Mouse (Mus musculus) layer of hippocampus, postnatal 10 days (tissue): ENCODE results near the gene Tnik. TPM values are rescaled to one million over a fixed set of nuclear protein-coding genes. Genes with fewer than 3 reads are reported as not detected.

Source experiments
- DNase-seq, 2 experiments: peaks; one replicate each; pipeline ENCODE4 v3.0.0; 2021; ENCODE audit warnings: low spot score in 2 of 2
- total RNA-seq, 2 experiments: library from RNA; stranded (reverse); gene quantifications; 2 replicates each; pipeline ENCODE4 v1.2.3; 2021

Gene Tnik
- total RNA-seq, 2 experiments from 2014 or later, result 209 to 232 TPM

DNA sequence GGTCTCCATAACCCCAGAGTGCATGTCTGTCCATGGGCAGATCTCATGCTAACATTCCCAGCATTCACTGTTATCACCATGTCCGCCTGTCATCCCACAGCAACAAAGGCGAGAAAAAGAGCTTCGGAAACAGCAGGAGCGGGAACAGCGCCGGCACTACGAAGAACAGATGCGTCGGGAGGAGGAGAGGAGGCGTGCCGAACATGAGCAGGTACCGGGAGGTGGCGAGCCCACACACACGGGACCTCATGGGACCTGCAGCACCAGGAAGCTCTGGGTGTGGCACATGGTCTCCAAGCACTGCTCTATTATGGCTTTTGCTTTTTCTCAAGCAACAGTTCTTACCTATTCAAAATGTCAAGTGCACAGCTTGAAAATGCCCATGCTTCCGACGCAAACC is 330.9 kb downstream of the Tnik start:
- DNase-seq, result no peak

DNA sequence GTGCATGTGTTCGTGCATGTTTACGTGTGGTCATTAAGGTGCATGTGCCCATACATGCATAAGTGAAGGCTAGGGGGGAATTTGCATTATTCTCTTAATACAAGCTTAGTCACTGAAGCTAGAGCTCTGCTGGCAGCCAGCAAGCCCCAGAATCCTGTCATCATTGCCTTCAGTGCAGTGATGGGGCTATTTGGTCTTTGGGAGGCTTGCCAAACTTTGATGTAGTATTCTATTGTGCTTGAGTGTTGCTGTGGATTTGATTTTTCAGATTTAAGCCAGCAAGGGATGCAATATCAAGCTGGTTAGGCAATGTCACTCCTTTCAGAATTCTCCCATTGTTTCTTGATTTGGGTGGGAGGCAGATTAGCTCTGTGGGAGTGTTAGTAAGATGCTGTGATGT is 336.5 kb downstream of the Tnik start:
- DNase-seq, result no peak

DNA sequence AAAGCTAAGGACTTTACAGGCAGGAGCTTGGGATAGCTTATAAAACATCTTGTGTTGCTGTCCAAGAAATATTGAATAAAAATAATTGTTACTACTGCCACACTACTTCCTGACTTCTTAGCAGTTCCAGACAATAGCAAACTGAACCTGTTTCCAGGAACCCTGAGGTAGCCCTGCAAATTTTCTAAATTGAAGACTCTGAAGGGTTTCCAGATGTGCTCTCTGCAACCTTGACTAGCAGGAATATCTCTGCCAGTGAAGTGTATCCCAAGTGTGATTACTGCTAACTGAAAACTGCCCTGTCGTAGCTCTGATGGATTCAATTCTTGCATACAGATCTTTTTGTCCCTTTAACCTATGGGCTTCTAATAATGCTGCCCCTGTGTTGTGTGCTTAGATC is 343.7 kb downstream of the Tnik start:
- DNase-seq, result no peak

DNA sequence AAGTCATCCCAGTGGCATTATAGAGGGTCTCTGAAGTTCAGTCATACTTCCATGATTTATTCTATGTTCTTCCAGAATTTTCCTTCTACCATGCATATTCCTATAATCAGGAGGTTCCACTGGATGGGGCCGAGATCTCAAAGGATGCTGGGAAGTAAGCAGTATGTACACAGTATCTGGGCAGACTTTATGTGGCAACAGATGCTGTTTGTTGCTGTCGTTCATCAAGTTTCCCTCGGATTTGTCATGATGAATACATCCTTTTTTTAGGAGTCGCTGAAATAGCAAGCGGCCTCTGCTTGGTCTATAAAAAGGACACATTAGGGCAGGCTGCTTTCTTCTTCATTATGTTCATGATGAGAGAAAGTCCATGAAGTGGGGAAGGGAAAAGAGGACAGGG is 349.3 kb downstream of the Tnik start:
- DNase-seq, result no peak

DNA sequence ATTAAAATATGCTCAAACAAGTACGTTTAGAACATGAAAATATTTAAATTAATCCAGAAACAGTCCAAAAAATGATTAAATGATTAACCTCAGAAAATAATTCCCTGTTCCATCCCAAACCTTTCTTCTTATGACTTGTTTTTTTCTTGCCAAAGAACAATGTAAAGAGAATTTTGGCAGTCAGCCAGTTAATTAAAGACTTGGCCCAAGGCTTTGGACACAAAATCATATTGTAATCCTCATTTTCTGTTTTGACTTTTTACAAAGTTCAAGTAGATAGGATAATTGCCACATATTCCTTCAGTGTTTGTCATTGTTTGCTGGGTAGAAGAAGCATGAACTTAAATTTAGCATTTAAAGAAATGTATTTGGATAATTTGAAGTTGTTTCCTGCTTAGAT is 353.4 kb downstream of the Tnik start:
- no peak for DNase-seq

DNA sequence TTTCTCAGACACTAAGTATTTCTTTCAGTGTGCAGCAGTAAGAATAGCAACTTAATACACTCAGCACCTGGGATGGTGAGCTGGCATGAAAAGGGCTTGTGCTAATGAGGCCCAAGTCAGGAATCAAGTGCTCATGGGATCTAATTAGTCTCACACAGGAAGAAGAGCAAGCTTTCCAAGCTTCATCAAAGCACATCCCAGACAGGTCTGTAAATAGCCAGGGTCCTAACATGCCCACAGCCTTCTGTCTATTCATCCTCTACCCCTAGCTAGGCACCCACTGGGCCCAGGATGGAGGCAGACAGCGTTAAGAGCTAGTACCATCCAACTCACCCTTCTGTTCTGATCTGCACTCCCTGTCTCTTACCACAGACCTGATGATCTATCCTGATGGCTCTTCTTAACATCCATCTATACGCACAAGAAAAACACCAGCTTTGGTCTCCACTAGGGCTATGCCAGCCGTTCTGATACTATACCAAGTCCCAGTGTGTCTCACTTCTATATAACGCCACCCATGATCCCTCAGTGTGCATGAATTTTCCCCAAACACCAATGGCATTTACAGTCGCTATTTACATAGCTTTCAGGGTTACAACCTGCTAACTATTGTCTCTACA is 354.1 kb downstream of the Tnik start:
- DNase-seq, result no peak

DNA sequence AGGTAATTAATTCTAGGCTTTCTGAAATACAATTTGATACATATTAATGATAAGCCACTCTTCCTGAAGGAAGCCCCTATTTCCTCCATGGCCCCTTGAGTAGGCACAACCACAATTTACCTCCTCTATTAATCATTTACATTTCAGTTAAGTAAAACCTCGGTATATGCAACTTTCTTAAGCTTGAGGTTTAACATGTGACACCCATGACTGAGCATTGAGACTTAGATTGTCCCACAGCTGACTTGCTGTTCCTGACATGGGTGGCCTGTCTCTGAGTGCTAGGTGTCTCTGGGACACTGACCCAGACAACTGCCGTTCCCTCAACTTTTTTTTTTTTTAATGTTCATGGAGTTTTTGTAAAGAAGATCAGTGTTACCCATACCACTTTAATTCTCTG is 358.8 kb downstream of the Tnik start:
- no peak for DNase-seq

DNA sequence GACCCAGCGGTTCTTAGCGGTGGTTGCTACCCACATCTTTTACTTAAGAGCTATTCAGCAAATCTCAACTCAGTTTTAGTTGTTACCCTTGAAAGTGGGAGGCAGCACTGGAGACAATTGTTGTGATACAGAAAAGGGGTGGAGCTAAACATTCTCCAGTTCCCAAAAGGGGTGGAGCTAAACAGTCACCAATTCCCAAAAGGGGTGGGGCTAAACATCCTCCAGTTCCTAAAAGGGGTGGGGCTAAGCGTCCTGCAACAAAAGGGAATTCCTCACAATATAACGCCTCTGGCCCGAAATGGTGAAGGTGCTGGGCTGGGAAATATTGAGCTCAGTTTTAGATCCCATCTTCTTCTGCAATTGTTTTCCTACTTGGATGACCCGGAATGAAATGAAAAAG is 363.8 kb downstream of the Tnik start:
- DNase-seq, result no peak

DNA sequence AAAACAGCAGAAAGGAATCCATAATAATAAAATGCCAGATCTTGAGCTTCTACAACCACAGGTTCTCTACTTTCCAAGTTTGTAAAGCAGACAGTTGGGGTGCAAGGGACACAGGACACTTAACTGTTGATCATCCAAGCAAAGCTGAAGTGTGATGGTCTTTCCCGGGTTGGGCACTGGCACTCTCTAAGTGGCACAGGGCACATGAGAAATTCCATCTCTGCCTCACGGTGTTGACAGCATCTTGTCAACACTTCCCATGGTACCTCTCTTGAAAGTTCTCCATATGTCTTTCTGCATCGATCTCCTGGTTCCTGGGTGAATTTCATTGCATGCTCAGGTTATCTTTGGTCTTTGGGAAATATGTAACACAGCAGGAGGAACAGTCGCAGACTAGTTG is 373.8 kb downstream of the Tnik start:
- DNase-seq, result no peak

DNA sequence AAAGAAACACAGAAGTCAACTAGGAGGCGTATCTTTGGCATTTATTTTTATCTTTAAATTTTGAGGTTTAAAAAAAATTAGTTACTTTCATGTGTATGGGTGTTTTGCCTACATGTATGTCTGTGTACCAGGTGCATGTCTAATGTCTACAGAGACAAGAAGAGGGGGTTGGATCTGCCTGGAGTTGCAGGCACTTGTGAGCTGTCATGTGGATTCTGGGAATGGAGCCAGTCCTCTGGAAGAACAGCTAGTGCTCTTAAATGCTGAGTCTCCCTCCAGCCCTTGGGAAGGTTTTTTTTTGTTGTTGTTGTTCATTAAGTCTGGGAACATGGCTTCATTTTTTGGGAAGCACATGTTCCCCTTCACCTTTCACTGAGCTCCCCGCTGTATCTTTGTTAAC is 375.9 kb downstream of the Tnik start:
- DNase-seq, result no peak

DNA sequence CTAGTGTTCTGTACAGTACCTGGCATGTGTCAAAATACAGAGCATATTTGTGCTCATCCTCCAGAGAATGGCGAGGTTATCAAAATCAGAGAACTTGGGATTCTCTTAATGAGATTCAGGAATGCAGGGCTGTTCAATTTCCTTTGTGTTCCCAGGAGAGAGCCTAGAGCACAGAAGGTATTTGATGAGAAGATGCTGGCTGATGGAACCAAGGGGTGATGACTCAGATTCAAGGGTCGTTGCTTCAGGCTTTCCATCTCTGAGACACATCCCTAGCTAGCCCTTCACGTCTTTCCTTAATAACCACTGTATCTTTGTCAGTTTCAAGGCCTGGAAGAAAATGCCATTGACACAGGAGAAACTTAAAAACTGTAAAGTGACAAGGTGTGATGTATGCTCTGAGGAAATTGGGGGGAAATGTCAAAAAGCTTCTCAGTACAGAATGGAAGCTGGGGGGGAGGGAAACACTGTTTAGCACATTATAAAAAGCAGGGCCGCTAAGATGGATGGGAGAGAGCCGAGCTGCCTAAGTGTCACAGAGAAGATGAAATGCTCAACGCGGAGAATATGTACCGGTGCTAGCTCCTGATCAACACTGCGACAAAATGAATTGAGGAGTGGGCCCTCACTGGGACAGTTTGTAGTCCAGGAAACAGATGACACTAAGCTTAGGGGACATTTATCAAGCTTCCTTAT is 380.4 kb downstream of the Tnik start:
- DNase-seq, result no peak

DNA sequence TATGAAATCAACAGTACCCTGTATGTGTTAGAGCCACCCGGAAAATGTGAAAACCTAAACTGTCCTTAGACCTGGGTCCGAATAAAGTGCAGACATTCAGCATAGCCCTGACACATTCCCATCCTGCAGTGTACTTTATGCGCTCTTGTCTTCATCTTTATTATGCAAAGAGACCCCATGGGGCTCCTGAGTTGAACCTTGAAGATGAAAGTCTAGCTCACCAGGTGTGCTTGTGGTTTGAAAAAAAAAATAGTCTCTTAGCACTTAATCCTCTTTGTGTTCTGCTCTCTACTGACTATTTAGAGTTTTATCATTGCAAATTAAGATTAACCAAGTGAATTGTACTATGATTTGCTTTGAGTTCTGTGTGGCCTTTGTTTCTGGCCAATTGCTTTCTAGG is 389.6 kb downstream of the Tnik start:
- DNase-seq, result no peak

DNA sequence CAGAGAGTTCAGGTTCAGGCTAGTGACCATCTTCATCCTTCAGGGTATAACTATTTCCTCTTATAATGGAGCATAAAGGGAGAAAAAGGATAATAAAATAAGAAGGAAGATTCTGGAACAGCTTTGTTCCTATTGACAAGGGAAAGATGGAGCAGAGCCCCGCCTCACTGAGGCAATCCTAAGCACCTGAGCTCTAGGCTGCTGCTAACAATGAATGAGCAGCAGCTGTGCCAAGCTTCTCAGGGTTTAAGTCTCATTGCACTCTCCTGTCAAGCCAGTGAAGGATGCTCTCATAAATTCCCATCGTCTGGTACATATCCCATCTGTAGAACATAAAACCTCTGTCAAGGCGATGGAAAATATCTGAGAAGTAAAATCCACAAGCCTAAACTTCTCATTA is 390.0 kb downstream of the Tnik start:
- no peak for DNase-seq

DNA sequence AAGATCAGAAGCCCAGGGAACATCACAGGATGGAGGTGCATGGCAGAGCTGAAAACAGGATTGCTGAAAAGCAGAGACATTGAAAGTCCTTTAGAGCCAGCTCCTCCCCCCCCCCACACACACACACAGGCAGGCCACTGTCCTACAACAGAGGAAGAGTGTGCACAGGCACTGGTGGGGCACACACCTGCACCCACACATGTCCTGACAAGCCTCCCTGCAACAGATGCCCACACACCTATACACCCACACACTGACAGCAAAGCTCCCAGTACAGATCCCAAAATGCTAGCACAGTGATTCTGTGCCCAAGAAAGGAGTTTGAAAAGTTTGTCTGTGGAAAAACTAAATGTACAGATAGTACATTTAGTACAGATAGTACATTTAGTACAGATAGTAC is 391.7 kb downstream of the Tnik start:
- DNase-seq, result no peak

DNA sequence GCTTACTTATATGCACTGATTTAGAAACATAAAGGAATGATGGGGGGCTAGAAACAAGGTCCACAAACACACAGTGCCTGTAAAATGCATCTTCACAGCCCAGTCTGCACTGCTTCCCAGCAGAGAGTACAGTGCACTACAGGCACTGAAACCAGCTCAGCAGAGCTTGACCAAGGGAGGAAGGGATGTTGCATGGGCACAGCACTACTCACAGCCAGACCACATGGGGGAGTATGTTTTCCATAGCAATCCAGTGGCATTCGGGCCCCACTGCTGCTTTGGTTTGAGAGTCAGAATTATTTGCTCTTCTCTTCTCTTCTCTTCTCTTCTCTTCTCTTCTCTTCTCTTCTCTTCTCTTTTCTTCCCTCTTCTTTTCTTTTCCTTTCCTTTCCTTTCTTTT is 395.3 kb downstream of the Tnik start:
- DNase-seq, result no peak

DNA sequence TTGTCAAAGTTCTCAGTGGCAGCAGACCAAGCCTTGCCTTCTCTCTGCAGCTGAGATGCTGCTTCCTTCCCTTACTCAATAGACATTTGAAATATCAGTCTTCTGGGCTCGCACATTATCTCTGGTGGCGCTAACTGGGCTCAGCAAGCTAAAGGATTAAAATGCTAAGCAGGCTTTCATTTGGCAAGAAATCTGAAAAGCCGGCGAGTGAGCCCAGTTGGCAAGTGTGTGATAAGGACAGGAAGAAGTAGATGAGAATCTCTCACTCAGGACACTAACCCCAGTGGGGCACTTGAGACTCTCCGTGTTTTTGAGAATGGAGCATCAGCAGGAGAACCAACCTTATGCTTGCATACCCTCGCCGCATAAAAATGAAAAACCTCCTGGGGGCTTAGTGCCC is 417.8 kb downstream of the Tnik start:
- DNase-seq, result peak in 1 of 2 experiments; percentile 23

DNA sequence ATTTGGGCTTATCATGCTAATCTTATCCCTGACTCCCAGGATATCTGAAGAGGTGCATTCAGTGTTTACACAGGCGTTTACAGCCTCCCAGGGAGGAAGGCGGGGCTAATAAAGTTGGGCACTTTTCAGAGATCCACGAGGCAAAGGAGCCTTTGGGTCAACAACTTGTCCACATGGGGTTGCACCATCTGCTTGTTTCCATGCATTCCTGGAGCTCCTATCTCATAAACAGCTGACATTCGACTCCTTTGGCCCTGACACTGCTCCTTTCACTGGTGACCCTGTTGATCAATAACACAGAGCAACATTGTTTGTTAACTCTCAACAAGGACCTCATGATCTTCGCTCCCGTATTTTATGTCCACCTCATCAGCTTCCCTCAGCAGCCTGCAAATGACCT is 418.9 kb downstream of the Tnik start:
- DNase-seq, result no peak

DNA sequence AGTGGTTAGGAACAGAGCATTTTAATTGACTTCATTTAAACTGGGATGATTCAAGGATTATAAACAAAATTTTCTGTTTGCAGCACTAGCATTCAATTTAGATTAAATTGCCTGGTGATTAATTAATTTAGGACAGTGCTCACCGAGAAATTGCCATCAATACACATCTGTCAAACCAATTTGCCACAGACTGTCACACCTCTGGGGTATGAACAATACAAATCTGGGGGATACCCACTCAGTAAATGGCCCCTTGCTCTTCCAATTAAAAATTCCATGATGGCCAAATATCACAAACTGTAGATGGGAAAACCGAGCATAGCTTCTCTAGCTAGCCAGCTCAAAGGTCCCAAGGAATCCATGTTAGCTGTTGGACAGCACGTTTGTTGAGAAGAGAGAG is 419.4 kb downstream of the Tnik start:
- DNase-seq, result no peak

DNA sequence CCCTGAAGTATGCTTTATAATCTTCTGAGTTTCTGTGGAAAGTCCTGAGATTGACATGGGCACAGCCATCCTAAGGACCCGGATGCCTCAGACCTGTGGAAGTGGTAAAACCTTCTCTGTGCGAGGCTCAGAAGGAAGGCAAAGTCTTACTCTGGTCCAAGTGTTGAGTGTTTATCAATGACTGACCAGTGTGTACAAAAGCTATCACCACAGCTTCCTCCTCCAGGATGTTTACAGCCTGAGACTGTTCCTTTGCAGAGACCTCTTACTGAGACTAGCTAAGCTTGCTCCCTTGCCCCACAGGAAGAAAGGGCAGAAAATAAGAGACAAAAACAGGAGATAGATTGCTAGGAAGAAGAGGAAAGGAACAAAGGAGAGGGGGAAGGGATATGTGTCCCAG is 422.5 kb downstream of the Tnik start:
- no peak for DNase-seq

DNA sequence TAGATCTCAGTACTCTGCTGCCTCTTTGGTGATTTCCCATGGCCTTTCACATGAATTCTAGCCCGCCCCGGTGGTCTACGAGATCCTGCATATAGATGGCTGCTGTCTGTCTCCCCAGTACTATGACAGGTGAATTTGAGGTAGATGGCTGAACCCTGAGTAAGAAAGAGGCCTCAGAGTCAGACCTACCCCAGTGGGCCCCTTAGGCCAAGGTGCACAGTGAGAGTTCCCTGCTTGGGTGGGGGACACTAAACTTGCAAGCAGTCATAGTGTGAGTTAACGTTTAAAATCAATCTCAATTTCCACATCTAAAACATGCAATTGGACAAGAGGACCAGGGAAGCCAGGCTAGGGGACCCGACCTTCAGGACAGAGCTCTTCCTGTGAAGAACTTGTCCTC is 431.8 kb downstream of the Tnik start:
- no peak for DNase-seq

DNA sequence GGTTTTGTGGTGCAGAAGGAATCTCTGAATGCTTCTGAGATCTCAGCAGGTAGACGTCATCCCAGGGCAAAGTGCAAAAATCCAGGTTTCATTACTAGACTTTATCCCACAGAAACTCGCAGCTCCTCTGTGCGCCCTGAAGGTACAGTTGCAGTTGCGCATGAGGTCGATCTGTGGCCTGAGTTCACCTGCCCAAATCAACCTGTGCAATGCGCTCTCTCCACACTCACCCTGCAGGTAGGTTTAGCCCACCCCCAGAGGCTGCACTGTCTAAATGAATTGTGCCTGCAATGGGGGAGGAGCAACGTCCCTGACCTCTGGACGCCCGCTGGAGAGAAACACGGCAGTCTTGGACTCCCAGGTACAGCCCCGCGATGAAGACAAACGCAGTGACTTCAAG is 432.6 kb downstream of the Tnik start:
- DNase-seq, result no peak

DNA sequence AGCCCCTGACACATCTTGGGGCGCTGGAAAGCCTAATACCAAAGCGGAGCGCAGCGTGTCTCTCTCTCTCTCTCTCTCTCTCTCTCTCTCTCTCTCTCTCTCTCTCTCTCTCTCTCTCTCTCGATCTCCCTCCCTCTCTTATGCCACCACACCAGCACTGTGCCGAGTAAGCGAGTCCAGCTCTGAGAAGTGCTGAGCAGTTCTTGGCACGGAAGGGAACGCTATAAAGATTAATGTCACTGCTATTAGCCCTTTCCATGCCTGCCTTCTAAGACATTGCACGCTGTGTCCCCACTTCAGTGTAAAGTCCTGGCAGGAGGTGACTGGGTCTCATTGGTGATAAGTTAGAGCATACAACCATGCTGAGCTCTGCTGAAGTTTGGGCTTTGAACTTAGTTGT is 433.1 kb downstream of the Tnik start:
- no peak for DNase-seq

DNA sequence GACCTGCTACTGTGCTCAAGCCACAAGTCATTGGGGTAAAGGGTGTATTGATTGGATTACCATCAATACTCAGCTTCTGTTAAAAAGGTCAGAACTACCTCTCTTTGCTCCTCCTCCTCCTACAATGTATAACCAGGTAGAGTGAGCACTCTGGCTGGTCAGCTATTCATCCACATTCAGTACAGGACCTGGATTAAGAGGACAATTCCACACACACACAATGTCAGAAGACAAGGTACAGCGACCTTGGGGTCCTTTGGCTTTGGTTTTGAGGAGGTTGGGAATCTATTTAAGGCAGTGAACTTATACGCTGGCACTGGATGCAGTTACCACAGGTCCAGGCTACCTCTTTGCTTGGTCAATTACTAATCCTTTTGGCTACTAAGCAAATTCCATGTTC is 434.8 kb downstream of the Tnik start, which contains the start of gene Slc2a2:
TSS of gene Slc2a2 (plus strand) at position 107 of the 400 bp plus-strand sequence.
- DNase-seq, result no peak
